Mouse (Mus musculus) embryo, embryonic 10 days (tissue): Measurements from ENCODE around the gene Tmprss9.
"Not testable (repeated sequence)": the region's sequence is repeated elsewhere in the genome, so short reads cannot be mapped to it uniquely, and the experiment has no call there.

Experiments used
- DNase-seq: peaks from one replicate; pipeline ENCODE4 v3.0.0-alpha.2; 2015; ENCODE audit warnings: low spot score

Tmprss9 gene

GRCm38 (mm10) chr10:80871581-80871980 lies at the start of gene Tmprss9:
Gene Tmprss9 (plus strand): TSS chr10:80871848.
- DNase-seq: no peak

GRCm38 (mm10) chr10:80821991-80822390 lies 49.7 kb upstream of the Tmprss9 start:
- DNase-seq: peak; percentile 54

- DNase-seq: no peak
These were observed 49.1 kb upstream of the Tmprss9 start for GRCm38 (mm10) chr10:80822528-80822927.

GRCm38 (mm10) chr10:80823316-80823715 lies 48.3 kb upstream of the Tmprss9 start:
- no peak for DNase-seq

- DNase-seq: no peak
These were observed 47.6 kb upstream of the Tmprss9 start for GRCm38 (mm10) chr10:80823847-80824643.

GRCm38 (mm10) chr10:80824827-80825226 lies 46.8 kb upstream of the Tmprss9 start:
- DNase-seq: no peak

- DNase-seq: peak; percentile 99
These were observed 45.2 kb upstream of the Tmprss9 start, which contains the start of gene Oaz1 for GRCm38 (mm10) chr10:80826151-80827062. Gene Oaz1 (plus strand): TSS chr10:80826656.

- DNase-seq: no peak
These were observed 44.4 kb upstream of the Tmprss9 start for GRCm38 (mm10) chr10:80827063-80827869.

- no peak for DNase-seq
These were observed 43.7 kb upstream of the Tmprss9 start for GRCm38 (mm10) chr10:80827870-80828420.

GRCm38 (mm10) chr10:80828587-80828986 lies 43.1 kb upstream of the Tmprss9 start:
- not testable (repeated sequence) for DNase-seq

GRCm38 (mm10) chr10:80829359-80830278 lies 42.0 kb upstream of the Tmprss9 start:
- no peak for DNase-seq

- peak; percentile 95 for DNase-seq
These were observed 40.5 kb upstream of the Tmprss9 start for GRCm38 (mm10) chr10:80831136-80831535.

GRCm38 (mm10) chr10:80832818-80833217 lies 38.8 kb upstream of the Tmprss9 start:
- no peak for DNase-seq

GRCm38 (mm10) chr10:80835617-80836016 lies 36.0 kb upstream of the Tmprss9 start:
- DNase-seq: no peak

- DNase-seq: no peak
These were observed 34.7 kb upstream of the Tmprss9 start for GRCm38 (mm10) chr10:80836949-80837379.

- no peak for DNase-seq
These were observed 33.8 kb upstream of the Tmprss9 start for GRCm38 (mm10) chr10:80837827-80838226.

GRCm38 (mm10) chr10:80838346-80838912 lies 33.2 kb upstream of the Tmprss9 start:
- no peak for DNase-seq

GRCm38 (mm10) chr10:80839848-80840247 lies 31.8 kb upstream of the Tmprss9 start:
- DNase-seq: no peak

GRCm38 (mm10) chr10:80841685-80842084 lies 30.0 kb upstream of the Tmprss9 start:
- DNase-seq: no peak

GRCm38 (mm10) chr10:80842334-80842733 lies 29.3 kb upstream of the Tmprss9 start:
- DNase-seq: no peak
